Mouse (Mus musculus) hindbrain, embryonic 12.5 days (tissue): ENCODE measurements at regions not wholly inside any gene's neighbourhood (a gene's known extent, or its start where the extent isn't known, plus 50 kb on each side); places are given as distances from the start of the nearest gene placed in this dataset.
A peak's percentile ranks its signal among the peaks of the same experiment; 100 is the strongest.
"Not testable (repeated sequence)": the region's sequence is repeated elsewhere in the genome, so short reads cannot be mapped to it uniquely, and the experiment has no call there.

ENCODE experiments used
- ATAC-seq: fragments of 200-750 bp; cut with Nextera tagmentation; 2 replicates; pipeline ENCODE4 v1.8.0; 2017; ENCODE audit warnings: moderate TSS enrichment; ENCODE audit not compliant: low FRiP score
- H3K27ac ChIP-seq: fragments of 300-500 bp; sonication (generic); 2 replicates; pipeline ENCODE4 v1.5.1; 2016; ENCODE audit warnings: mild to moderate bottlenecking
- H3K27me3 ChIP-seq: fragments of 300-500 bp; sonication (generic); 2 replicates; pipeline ENCODE4 v1.6.1; 2016; ENCODE audit warnings: mild to moderate bottlenecking
- H3K36me3 ChIP-seq: fragments of 300-500 bp; sonication (generic); 2 replicates; pipeline ENCODE4 v1.6.1; 2016; ENCODE audit warnings: mild to moderate bottlenecking
- H3K4me1 ChIP-seq: fragments of 300-500 bp; sonication (generic); 2 replicates; pipeline ENCODE4 v1.6.1; 2016
- H3K4me2 ChIP-seq: fragments of 300-500 bp; sonication (generic); replicated peaks from 2 replicates; pipeline ENCODE4 v1.6.1; 2016; ENCODE audit warnings: mild to moderate bottlenecking
- H3K4me3 ChIP-seq: fragments of 300-500 bp; sonication (generic); 2 replicates; pipeline ENCODE4 v1.5.1; 2016; ENCODE audit warnings: mild to moderate bottlenecking
- H3K9ac ChIP-seq: fragments of 300-500 bp; sonication (generic); 2 replicates; pipeline ENCODE4 v1.6.1; 2016; ENCODE audit warnings: mild to moderate bottlenecking, moderate library complexity
- H3K9me3 ChIP-seq: fragments of 300-500 bp; sonication (generic); replicated peaks from 2 replicates; pipeline ENCODE4 v1.6.1; 2016; ENCODE audit warnings: mild to moderate bottlenecking
- WGBS: fragments of 180-500 bp; shearing (Covaris S2); methylation state at CpG from one replicate; pipeline ENCODE4 v1.1.7; 2016; 5-methylcytosine and 5-hydroxymethylcytosine counted together

GRCm38 (mm10) chr3:157371509-157371908 lies 162.5 kb upstream of the Zranb2 start:
- Histone ChIP-seq H3K9me3 (no peaks in the 10 kb centered on the region), H3K27me3 (no peaks in the 10 kb centered on the region), H3K36me3 (no peaks in the 10 kb centered on the region), H3K4me3 (no peak overlapping the region), H3K9ac (no peak overlapping the region), H3K4me1 (no peaks in the 10 kb centered on the region), H3K4me2 (no peak overlapping the region), H3K27ac (no peak overlapping the region)
- 76% methylated on average over 3 of the region's 3 CpGs for WGBS
- no peak for ATAC-seq

- H3K9me3 ChIP-seq: no peaks in the 10 kb centered on the region
- no peak overlapping the region for H3K4me2 ChIP-seq
- no peaks in the 10 kb centered on the region for H3K27me3 ChIP-seq
- H3K27ac ChIP-seq: no peak overlapping the region
- WGBS: 68% methylated on average over 1 of the region's 1 CpGs
- no peak overlapping the region for H3K4me3 ChIP-seq
- H3K4me1 ChIP-seq: no peaks in the 10 kb centered on the region
- no peak overlapping the region for H3K9ac ChIP-seq
- no peaks in the 10 kb centered on the region for H3K36me3 ChIP-seq
- ATAC-seq: no peak
These were observed 160.6 kb upstream of the Zranb2 start for GRCm38 (mm10) chr3:157373333-157373732.

GRCm38 (mm10) chr3:157374178-157374577 lies 159.8 kb upstream of the Zranb2 start:
- Histone ChIP-seq H3K36me3 (no peaks in the 10 kb centered on the region), H3K27me3 (no peaks in the 10 kb centered on the region), H3K9ac (no peak overlapping the region), H3K4me1 (no peaks in the 10 kb centered on the region), H3K4me2 (no peak overlapping the region), H3K27ac (no peak overlapping the region), H3K4me3 (no peak overlapping the region), H3K9me3 (no peaks in the 10 kb centered on the region)
- WGBS: 74% methylated on average over 1 of the region's 1 CpGs
- no peak for ATAC-seq

- Histone ChIP-seq H3K4me1 (no peaks in the 10 kb centered on the region), H3K27ac (no peak overlapping the region), H3K9ac (no peak overlapping the region), H3K9me3 (no peaks in the 10 kb centered on the region), H3K27me3 (no peaks in the 10 kb centered on the region), H3K4me2 (no peak overlapping the region), H3K36me3 (no peaks in the 10 kb centered on the region), H3K4me3 (no peak overlapping the region)
- no peak for ATAC-seq
- 92% methylated on average over 8 of the region's 8 CpGs for WGBS
These were observed 156.4 kb upstream of the Zranb2 start for GRCm38 (mm10) chr3:157377531-157377930.

GRCm38 (mm10) chr3:157378127-157378526 lies 155.8 kb upstream of the Zranb2 start:
- Histone ChIP-seq H3K9ac (no peak overlapping the region), H3K4me2 (no peak overlapping the region), H3K27ac (no peak overlapping the region), H3K4me3 (no peak overlapping the region), H3K36me3 (no peaks in the 10 kb centered on the region), H3K27me3 (no peaks in the 10 kb centered on the region), H3K9me3 (no peaks in the 10 kb centered on the region), H3K4me1 (no peaks in the 10 kb centered on the region)
- WGBS: 87% methylated on average over 7 of the region's 7 CpGs
- no peak for ATAC-seq

- Histone ChIP-seq H3K9me3 (no peaks in the 10 kb centered on the region), H3K27me3 (no peaks in the 10 kb centered on the region), H3K36me3 (no peaks in the 10 kb centered on the region), H3K9ac (no peak overlapping the region), H3K4me3 (no peak overlapping the region), H3K4me2 (no peak overlapping the region), H3K4me1 (no peaks in the 10 kb centered on the region), H3K27ac (no peak overlapping the region)
- WGBS: 85% methylated on average over 1 of the region's 1 CpGs
- ATAC-seq: no peak
These were observed 142.1 kb upstream of the Zranb2 start for GRCm38 (mm10) chr3:157391835-157392234.

GRCm38 (mm10) chr3:157393903-157394302 lies 140.1 kb upstream of the Zranb2 start:
- no peak for ATAC-seq
- Histone ChIP-seq H3K36me3 (no peaks in the 10 kb centered on the region), H3K27me3 (no peaks in the 10 kb centered on the region), H3K9ac (no peak overlapping the region), H3K4me3 (no peak overlapping the region), H3K4me2 (no peak overlapping the region), H3K27ac (no peak overlapping the region), H3K9me3 (no peaks in the 10 kb centered on the region), H3K4me1 (no peaks in the 10 kb centered on the region)
- 76% methylated on average over 1 of the region's 1 CpGs for WGBS

- Histone ChIP-seq H3K4me3 (no peak overlapping the region), H3K4me2 (no peak overlapping the region), H3K27me3 (no peaks in the 10 kb centered on the region), H3K27ac (no peak overlapping the region), H3K36me3 (no peaks in the 10 kb centered on the region), H3K4me1 (no peaks in the 10 kb centered on the region), H3K9me3 (no peaks in the 10 kb centered on the region), H3K9ac (no peak overlapping the region)
- ATAC-seq: no peak
- 83% methylated on average over 3 of the region's 3 CpGs for WGBS
These were observed 134.1 kb upstream of the Zranb2 start for GRCm38 (mm10) chr3:157399909-157400308.

- H3K4me2 ChIP-seq: no peak overlapping the region
- ATAC-seq: no peak
- no peaks in the 10 kb centered on the region for H3K4me1 ChIP-seq
- H3K4me3 ChIP-seq: no peak overlapping the region
- H3K36me3 ChIP-seq: no peaks in the 10 kb centered on the region
- no peak overlapping the region for H3K9ac ChIP-seq
- H3K9me3 ChIP-seq: no peaks in the 10 kb centered on the region
- WGBS: 88% methylated on average over 3 of the region's 3 CpGs
- H3K27ac ChIP-seq: no peak overlapping the region
- no peaks in the 10 kb centered on the region for H3K27me3 ChIP-seq
These were observed 129.9 kb upstream of the Zranb2 start for GRCm38 (mm10) chr3:157404054-157404453.

GRCm38 (mm10) chr3:157423447-157423846 lies 110.5 kb upstream of the Zranb2 start:
- not testable (repeated sequence) for H3K9ac ChIP-seq, H3K27ac ChIP-seq, H3K9me3 ChIP-seq, H3K4me1 ChIP-seq, H3K4me2 ChIP-seq, H3K27me3 ChIP-seq, H3K4me3 ChIP-seq, H3K36me3 ChIP-seq, ATAC-seq
- 48% methylated on average over 1 of the region's 1 CpGs for WGBS

GRCm38 (mm10) chr3:157426720-157427119 lies 107.2 kb upstream of the Zranb2 start:
- WGBS: 74% methylated on average over 3 of the region's 3 CpGs
- no peak for ATAC-seq
- H3K27ac ChIP-seq: no peak overlapping the region

GRCm38 (mm10) chr3:157449794-157450193 lies 84.2 kb upstream of the Zranb2 start:
- Histone ChIP-seq H3K9me3 (no peaks in the 10 kb centered on the region), H3K4me2 (no peak overlapping the region), H3K27ac (no peak overlapping the region), H3K4me3 (no peak overlapping the region), H3K36me3 (no peaks in the 10 kb centered on the region), H3K27me3 (no peaks in the 10 kb centered on the region), H3K4me1 (no peaks in the 10 kb centered on the region), H3K9ac (no peak overlapping the region)
- peak; percentile 68; the same call in 1 of the 2 replicates for ATAC-seq

More at GRCm38 (mm10) chr3:157426720-157427119, 107.2 kb upstream of the Zranb2 start:
- no peak overlapping the region for H3K4me3 ChIP-seq
- H3K4me1 ChIP-seq: no peaks in the 10 kb centered on the region
- H3K9me3 ChIP-seq: no peaks in the 10 kb centered on the region
- no peak overlapping the region for H3K9ac ChIP-seq
- H3K27me3 ChIP-seq: no peaks in the 10 kb centered on the region
- H3K4me2 ChIP-seq: no peak overlapping the region
- no peaks in the 10 kb centered on the region for H3K36me3 ChIP-seq

- no peaks in the 10 kb centered on the region for H3K36me3 ChIP-seq
- H3K9ac ChIP-seq: no peak overlapping the region
- H3K9me3 ChIP-seq: no peaks in the 10 kb centered on the region
- WGBS: 95% methylated on average over 2 of the region's 2 CpGs
- H3K27ac ChIP-seq: no peak overlapping the region
- ATAC-seq: no peak
- H3K4me3 ChIP-seq: no peak overlapping the region
- H3K4me1 ChIP-seq: no peaks in the 10 kb centered on the region
- no peaks in the 10 kb centered on the region for H3K27me3 ChIP-seq
- no peak overlapping the region for H3K4me2 ChIP-seq
These were observed 62.4 kb upstream of the Zranb2 start for GRCm38 (mm10) chr3:157471600-157471999.

GRCm38 (mm10) chr3:157472674-157473073 lies 61.3 kb upstream of the Zranb2 start:
- 86% methylated on average over 5 of the region's 5 CpGs for WGBS
- no peak overlapping the region for H3K27ac ChIP-seq
- H3K9ac ChIP-seq: no peak overlapping the region
- H3K36me3 ChIP-seq: no peaks in the 10 kb centered on the region
- no peaks in the 10 kb centered on the region for H3K27me3 ChIP-seq
- no peaks in the 10 kb centered on the region for H3K9me3 ChIP-seq
- H3K4me2 ChIP-seq: no peak overlapping the region
- no peaks in the 10 kb centered on the region for H3K4me1 ChIP-seq
- no peak for ATAC-seq
- no peak overlapping the region for H3K4me3 ChIP-seq
